Mouse (Mus musculus) heart, adult 2 months (tissue): ENCODE results near the gene Gm20388. TPM values are rescaled to one million over a fixed set of nuclear protein-coding genes. Genes with fewer than 3 reads are reported as not detected.

Source experiments
- DNase-seq, 2 experiments: peaks; one replicate each; pipeline ENCODE4 v3.0.0; 2021
- H3K27ac ChIP-seq: fragments of 200-600 bp; 2 replicates; pipeline ENCODE4 v1.8.1; 2022
- H3K27me3 ChIP-seq: fragments of 200-500 bp; 2 replicates; pipeline ENCODE4 v1.6.1; 2012; ENCODE audit warnings: mild to moderate bottlenecking, low read length, inconsistent platforms, mixed read lengths; ENCODE audit not compliant: control insufficient read depth, insufficient read depth
- H3K36me3 ChIP-seq: fragments of 200-500 bp; 2 replicates; pipeline ENCODE4 v1.6.1; 2012; ENCODE audit warnings: low read length, inconsistent platforms; ENCODE audit not compliant: control insufficient read depth, insufficient read depth
- H3K4me1 ChIP-seq: fragments of 200-500 bp; 2 replicates; pipeline ENCODE4 v1.6.1; 2011; ENCODE audit warnings: low read length; ENCODE audit not compliant: control insufficient read depth, insufficient read depth
- H3K4me3 ChIP-seq: fragments of 200-600 bp; 2 replicates; pipeline ENCODE4 v1.8.1; 2022
- H3K79me2 ChIP-seq: fragments of 200-500 bp; replicated peaks from 2 replicates; pipeline ENCODE4 v1.6.1; 2012; ENCODE audit warnings: mild to moderate bottlenecking, inconsistent platforms, low read length, moderate library complexity, mixed read lengths; ENCODE audit not compliant: control insufficient read depth, insufficient read depth
- H3K9ac ChIP-seq: fragments of 200-500 bp; 2 replicates; pipeline ENCODE4 v1.6.1; 2012; ENCODE audit warnings: low read depth, mild to moderate bottlenecking, control low read depth, inconsistent platforms, low read length, mixed read lengths
- CTCF ChIP-seq: fragments of 200-600 bp; IDR thresholded peaks from 2 replicates; pipeline ENCODE4 v1.8.1; 2022; ENCODE audit warnings: antibody characterized with exemption, mild to moderate bottlenecking, moderate library complexity
- EP300 ChIP-seq: fragments of 200-500 bp; IDR thresholded peaks from 2 replicates; pipeline ENCODE4 v1.6.1; 2011; ENCODE audit warnings: low read depth, low read length, control low read depth; ENCODE audit not compliant: insufficient read depth
- POLR2A ChIP-seq: fragments of 200-500 bp; IDR thresholded peaks from 2 replicates; pipeline ENCODE4 v1.6.1; 2011; ENCODE audit warnings: mild to moderate bottlenecking, low read depth, low read length, control low read depth; ENCODE audit not compliant: insufficient read depth
- WGBS: fragments of 180-500 bp; shearing (Covaris S2); methylation state at CpG from one replicate; pipeline ENCODE4 v1.1.7; 2018; 5-methylcytosine and 5-hydroxymethylcytosine counted together
- intact Hi-C: fragments of 180-260 bp; cut with DNase I; formaldehyde crosslinking; loops from one replicate; pipeline ENCODE4 v1.15.1; 2025
- polyA plus RNA-seq: library from polyadenylated mRNA; depleted of rRNA; stranded (reverse); fragments of >200 nt; gene quantifications from 2 replicates; pipeline ENCODE4 v1.2.3, GENCODE M21; 2012
- total RNA-seq, 2 experiments: library from RNA; stranded (reverse); gene quantifications; 2 replicates each; pipeline ENCODE4 v1.2.3; 2021

The Gm20388 gene
- total and polyA plus RNA-seq, 3 experiments, result 1.8 to 32.3 TPM; not detected in 1

DNA sequence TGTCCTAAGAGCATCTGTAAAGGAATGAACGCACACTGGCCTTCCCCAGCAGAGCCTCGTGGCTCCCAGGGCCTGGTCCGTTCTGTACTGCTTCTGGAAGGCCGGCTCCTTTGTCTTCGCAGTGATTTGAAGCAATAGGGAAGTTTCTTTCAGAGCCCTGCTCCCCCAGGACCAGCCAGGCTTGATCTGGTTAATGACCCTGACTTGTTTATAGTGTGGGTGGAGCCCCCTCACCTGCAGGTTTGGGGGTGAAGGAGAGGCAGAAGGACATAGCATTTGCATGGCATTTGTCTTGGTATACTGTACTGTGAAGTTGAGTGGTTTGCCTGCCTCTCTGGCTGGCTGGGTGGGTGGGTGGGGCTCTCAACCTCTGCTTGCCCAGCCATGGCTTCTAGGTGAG is 833.8 kb downstream of the Gm20388 start:
- Histone ChIP-seq H3K9ac (no peak overlapping the region), H3K27ac (no peak overlapping the region; the same call in 1 of the 2 replicates), H3K36me3 (no peaks in the 10 kb centered on the region), H3K4me1 (peaks cover 3% of the 10 kb centered on the region), H3K27me3 (no peaks in the 10 kb centered on the region), H3K79me2 (no peaks in the 10 kb centered on the region), H3K4me3 (no peak overlapping the region)
- WGBS, result 77% methylated on average over 5 of the region's 5 CpGs
- intact Hi-C loops, result no loop called here
- peak in 1 of 2 experiments; percentile 18 for DNase-seq
- TF ChIP-seq EP300 (no peak), CTCF (no peak), POLR2A (no peak)

DNA sequence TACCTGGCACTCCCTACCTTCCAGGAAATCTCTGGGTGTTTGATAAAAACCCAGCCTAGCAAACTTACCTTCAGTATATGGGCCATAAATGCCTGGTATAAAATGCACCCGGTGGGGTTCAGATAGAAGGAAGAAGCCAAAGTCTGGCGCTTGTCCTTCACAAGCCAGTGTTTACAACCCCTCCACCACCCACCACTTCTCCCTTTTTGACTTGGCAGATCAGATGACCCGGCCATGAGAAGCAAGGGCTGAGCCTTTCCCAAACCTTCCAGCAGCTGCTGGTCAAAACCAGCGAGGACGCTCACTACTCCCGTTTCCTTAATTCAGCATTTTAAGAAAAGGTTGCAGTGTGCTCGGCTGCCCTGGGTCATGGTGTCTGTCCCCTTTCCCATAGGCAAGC is 834.6 kb downstream of the Gm20388 start:
- no peaks in the 10 kb centered on the region for H3K79me2 ChIP-seq
- 84% methylated on average over 7 of the region's 7 CpGs for WGBS
- no peaks in the 10 kb centered on the region for H3K36me3 ChIP-seq
- peak in 1 of 2 experiments; percentile 44 for DNase-seq
- intact Hi-C loops, result no loop called here
- no peaks in the 10 kb centered on the region for H3K27me3 ChIP-seq
- H3K9ac ChIP-seq, result no peak overlapping the region
- peaks cover under 1% of the 10 kb centered on the region for H3K4me1 ChIP-seq
- H3K27ac ChIP-seq, result no peak overlapping the region
- no peak overlapping the region for H3K4me3 ChIP-seq
- TF ChIP-seq CTCF (no peak), POLR2A (no peak), EP300 (no peak)

DNA sequence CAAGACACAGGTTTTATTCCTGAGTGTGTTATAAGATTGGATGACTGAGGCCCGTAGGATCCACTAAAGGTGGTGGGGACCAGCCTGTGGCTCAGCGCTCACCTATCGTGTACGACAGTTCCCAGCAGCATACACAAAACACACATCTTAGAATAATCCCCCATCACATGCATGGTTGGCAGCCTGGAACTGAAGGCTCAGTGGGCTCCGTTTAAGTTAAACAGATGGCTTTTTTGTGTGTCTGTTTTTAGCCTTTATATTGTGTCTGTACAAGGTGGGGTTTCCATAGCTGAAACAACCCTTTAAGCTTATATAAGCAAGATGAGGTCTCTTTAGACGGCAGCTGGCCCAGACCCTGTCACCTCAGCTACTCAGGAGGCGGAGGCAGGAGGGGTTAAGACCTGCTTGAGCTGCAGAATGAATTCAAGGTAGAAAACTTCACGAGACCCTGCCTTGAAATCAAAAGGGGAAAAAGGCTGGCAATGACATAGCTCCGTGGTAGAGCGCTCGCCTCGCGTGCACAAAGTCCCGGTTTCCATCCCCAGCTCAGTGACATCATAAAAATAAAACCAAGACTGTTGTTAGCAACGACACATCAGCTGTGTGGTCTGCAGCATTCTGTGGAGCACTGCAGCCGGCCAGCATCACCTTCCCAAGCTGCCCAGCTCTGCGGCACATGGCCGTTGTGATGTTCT is 835.5 kb downstream of the Gm20388 start:
- peak in 1 of 2 experiments; percentile 13 for DNase-seq
- H3K36me3 ChIP-seq, result no peaks in the 10 kb centered on the region
- H3K4me1 ChIP-seq, result no peaks in the 10 kb centered on the region
- H3K4me3 ChIP-seq, result no peak overlapping the region
- no peak overlapping the region for H3K9ac ChIP-seq
- intact Hi-C loops, result no loop called here
- TF ChIP-seq CTCF (no peak), POLR2A (no peak), EP300 (no peak)
- no peaks in the 10 kb centered on the region for H3K27me3 ChIP-seq
- H3K27ac ChIP-seq, result no peak overlapping the region
- no peaks in the 10 kb centered on the region for H3K79me2 ChIP-seq
- 88% methylated on average over 18 of the region's 18 CpGs for WGBS

DNA sequence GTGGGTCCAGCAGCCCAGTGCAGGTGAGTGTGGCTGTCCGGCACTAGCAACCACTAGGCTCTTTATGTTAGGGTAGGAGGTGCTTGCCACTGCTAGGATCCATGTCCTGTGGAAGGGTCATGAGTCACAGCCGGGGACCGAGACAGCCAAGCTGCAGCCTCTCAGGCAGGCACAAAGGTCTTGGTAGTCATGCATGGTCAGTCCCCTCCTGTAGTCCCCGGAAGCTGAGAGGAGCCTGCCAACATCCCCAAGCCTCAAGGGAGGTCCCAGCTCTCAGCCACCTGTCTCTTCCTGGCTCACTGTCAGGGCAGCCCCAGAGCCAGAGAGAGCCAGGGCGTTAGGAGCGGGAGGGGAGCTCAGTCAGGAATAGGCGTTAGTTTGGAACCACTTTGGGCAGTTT is 836.6 kb downstream of the Gm20388 start:
- Histone ChIP-seq H3K27ac (no peak overlapping the region), H3K79me2 (no peaks in the 10 kb centered on the region), H3K4me1 (peaks cover 6% of the 10 kb centered on the region), H3K36me3 (no peaks in the 10 kb centered on the region), H3K27me3 (no peaks in the 10 kb centered on the region), H3K4me3 (no peak overlapping the region), H3K9ac (no peak overlapping the region)
- DNase-seq, result peak in 1 of 2 experiments; percentile 19
- TF ChIP-seq EP300 (no peak), CTCF (no peak), POLR2A (no peak)
- intact Hi-C loops, result no loop called here
- 74% methylated on average over 7 of the region's 7 CpGs for WGBS

DNA sequence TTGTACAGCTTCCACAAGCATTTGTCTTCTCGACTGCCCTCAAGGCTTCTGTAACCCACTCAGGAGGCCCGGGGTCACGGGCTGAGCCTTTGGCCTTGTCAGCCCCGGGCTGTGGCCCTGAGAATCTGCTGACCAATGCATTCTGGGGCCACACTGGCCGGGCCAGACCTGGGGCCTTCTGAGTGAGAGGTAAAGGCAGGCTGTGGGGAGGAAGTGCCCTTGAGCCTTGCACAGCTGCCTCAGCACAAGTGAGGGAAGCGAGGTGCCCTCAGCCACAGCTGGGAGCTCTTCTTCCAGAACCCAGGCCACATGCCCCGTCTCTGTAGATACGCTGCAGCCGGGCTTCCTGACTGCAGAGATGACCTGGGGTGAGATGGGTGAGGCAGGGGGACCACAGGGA is 840.0 kb downstream of the Gm20388 start:
- H3K4me1 ChIP-seq, result peaks cover 8% of the 10 kb centered on the region
- no peaks in the 10 kb centered on the region for H3K79me2 ChIP-seq
- no peak for TF ChIP-seq EP300
- no peak for TF ChIP-seq POLR2A
- TF ChIP-seq CTCF, result no peak
- DNase-seq, result peak in 1 of 2 experiments; percentile 26
- H3K27ac ChIP-seq, result no peak overlapping the region
- H3K9ac ChIP-seq, result no peak overlapping the region
- no peak overlapping the region for H3K4me3 ChIP-seq
- intact Hi-C loops, result loop anchor here (5.0 kb wide), 1 partner anchor 53 kb away; no protein-coding TSS in a partner anchor
- 90% methylated on average over 9 of the region's 9 CpGs for WGBS
- no peaks in the 10 kb centered on the region for H3K36me3 ChIP-seq
- no peaks in the 10 kb centered on the region for H3K27me3 ChIP-seq
